ENCODE assay signal across 31 mouse cellular contexts in the genomic region with DNA sequence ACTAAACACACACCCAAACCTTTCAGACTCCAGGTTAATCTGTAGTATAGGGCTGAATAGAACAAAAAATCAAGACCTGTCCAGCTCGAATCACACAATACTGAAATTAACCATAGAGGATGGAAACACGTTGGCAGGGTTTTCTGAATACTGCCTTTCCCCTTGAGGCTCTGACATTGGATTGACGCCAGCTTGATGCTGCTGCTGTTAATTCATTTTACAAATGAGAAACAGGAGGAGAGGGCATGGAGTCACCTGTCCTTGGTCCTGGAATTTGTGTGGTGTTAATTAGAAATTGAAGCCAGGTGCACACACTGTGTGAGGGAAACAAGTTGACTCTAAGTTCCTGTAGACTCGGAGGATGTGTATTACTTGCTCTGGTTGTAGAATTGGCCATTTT.
DNase-seq lines count a peak whose midpoint lies in the region; ATAC-seq and TF ChIP-seq lines count a peak whose summit lies in the region.
"Had no signal": no experiment of that assay in that cellular context is flagged by ENCODE, and none has a peak within 500 bp of the region (broad histone marks: within the 10 kb centered on the region; RNA-seq: fewer than 3 reads in every experiment).

No protein-coding gene starts in this region.

- no peaks in the 10 kb centered on the region for H3K27me3 ChIP-seq in midbrain, postnatal 0 days (ENCODE audit: insufficient read depth, low read length)
- no peaks in the 10 kb centered on the region for H3K27me3 ChIP-seq in midbrain, embryonic 10.5 days (ENCODE audit: low read depth, poor library complexity, severe bottlenecking)
- H3K27me3 ChIP-seq in embryonic facial prominence, embryonic 11.5 days (ENCODE audit: control insufficient read depth, insufficient read depth, low read length) = no peaks in the 10 kb centered on the region
- H3K27me3 ChIP-seq: hindbrain, embryonic 12.5 days; limb, embryonic 15.5 days; liver, embryonic 13.5 days; midbrain, embryonic 15.5 days; neural tube, embryonic 12.5 days had no signal

- no peak overlapping the region for H3K27ac ChIP-seq in midbrain, postnatal 0 days (ENCODE audit: low read depth, low read length)
- H3K27ac ChIP-seq in midbrain, embryonic 10.5 days (replicated peaks) = no peak overlapping the region
- no peak overlapping the region for H3K27ac ChIP-seq in embryonic facial prominence, embryonic 11.5 days (replicated peaks; ENCODE audit: low read depth, low read length)
- H3K27ac ChIP-seq: gastrocnemius, adult 2 months; hindbrain, embryonic 12.5 days; left cerebral cortex, adult 2 months; limb, embryonic 15.5 days; liver, embryonic 13.5 days; midbrain, embryonic 15.5 days; neural tube, embryonic 12.5 days had no signal

- H3K9ac ChIP-seq in midbrain, postnatal 0 days (replicated peaks; ENCODE audit: low read length, poor library complexity, severe bottlenecking) = no peak overlapping the region
- H3K9ac ChIP-seq in embryonic facial prominence, embryonic 11.5 days (replicated peaks; ENCODE audit: low read length) = no peak overlapping the region
- H3K9ac ChIP-seq: hindbrain, embryonic 12.5 days; limb, embryonic 15.5 days; liver, embryonic 13.5 days; midbrain, embryonic 15.5 days; neural tube, embryonic 12.5 days had no signal

- no peaks in the 10 kb centered on the region for H3K36me3 ChIP-seq in midbrain, postnatal 0 days (ENCODE audit: insufficient read depth, low read length)
- no peaks in the 10 kb centered on the region for H3K36me3 ChIP-seq in midbrain, embryonic 10.5 days
- no peaks in the 10 kb centered on the region for H3K36me3 ChIP-seq in embryonic facial prominence, embryonic 11.5 days (replicated peaks; ENCODE audit: control insufficient read depth, insufficient read depth, low read depth, low read length)
- H3K36me3 ChIP-seq: hindbrain, embryonic 12.5 days; limb, embryonic 15.5 days; liver, embryonic 13.5 days; midbrain, embryonic 15.5 days; neural tube, embryonic 12.5 days had no signal

- DNase-seq in embryo, embryonic 10 days (ENCODE audit: low spot score) = peak; percentile 18
- no peak for DNase-seq in embryo, embryonic 9.5 days (ENCODE audit: extremely low spot score)
- DNase-seq in midbrain, postnatal 0 days (ENCODE audit: low spot score) = peak; percentile 34
- DNase-seq in midbrain, embryonic 10.5 days (ENCODE audit: low spot score) = no peak
- peak; percentile 54 for DNase-seq in embryonic facial prominence, embryonic 11.5 days (ENCODE audit: low spot score)
- no peak for DNase-seq in layer of hippocampus, adult 11-12 months (ENCODE audit: low spot score)
- no peak for DNase-seq in right cerebral cortex, postnatal 14 days
- DNase-seq: adrenal gland, adult 8-10 months; cerebellum, adult 11 months; cerebellum, adult 9-11 months; gastrocnemius, adult 2 months; gastrocnemius, postnatal 36 days; heart, adult 18-20 months; heart, postnatal 36 days; kidney, adult 11 months; kidney, postnatal 14 days; liver, embryonic 13.5 days; lung, adult 18-20 months; lung, postnatal 4 days; thymus, adult 2 months; thymus, postnatal 36 days had no signal

- no peaks in the 10 kb centered on the region for H3K9me3 ChIP-seq in midbrain, postnatal 0 days (ENCODE audit: low read length)
- no peaks in the 10 kb centered on the region for H3K9me3 ChIP-seq in midbrain, embryonic 10.5 days (replicated peaks)
- H3K9me3 ChIP-seq in embryonic facial prominence, embryonic 11.5 days (replicated peaks; ENCODE audit: control insufficient read depth, low read length) = no peaks in the 10 kb centered on the region
- H3K9me3 ChIP-seq: hindbrain, embryonic 12.5 days; limb, embryonic 15.5 days; liver, embryonic 13.5 days; midbrain, embryonic 15.5 days; neural tube, embryonic 12.5 days had no signal

- 56% methylated on average over 4 of the region's 4 CpGs for WGBS in midbrain, postnatal 0 days
- 71% methylated on average over 4 of the region's 4 CpGs for WGBS in midbrain, embryonic 10.5 days
- WGBS in embryonic facial prominence, embryonic 11.5 days = 43% methylated on average over 4 of the region's 4 CpGs

- H3K4me2 ChIP-seq in midbrain, postnatal 0 days (ENCODE audit: low read depth, low read length, poor library complexity, severe bottlenecking) = no peak overlapping the region
- H3K4me2 ChIP-seq in embryonic facial prominence, embryonic 11.5 days (ENCODE audit: low read depth, low read length) = no peak overlapping the region
- H3K4me2 ChIP-seq: heart, embryonic 11.5 days; hindbrain, embryonic 12.5 days; limb, embryonic 15.5 days; liver, embryonic 13.5 days; midbrain, embryonic 15.5 days; neural tube, embryonic 12.5 days had no signal

- H3K4me1 ChIP-seq in midbrain, postnatal 0 days (ENCODE audit: insufficient read depth, low read length) = no peaks in the 10 kb centered on the region
- H3K4me1 ChIP-seq in midbrain, embryonic 10.5 days = no peaks in the 10 kb centered on the region
- no peaks in the 10 kb centered on the region for H3K4me1 ChIP-seq in embryonic facial prominence, embryonic 11.5 days (ENCODE audit: control insufficient read depth, insufficient read depth, low read length)
- H3K4me1 ChIP-seq: hindbrain, embryonic 12.5 days; limb, embryonic 15.5 days; liver, embryonic 13.5 days; midbrain, embryonic 15.5 days; neural tube, embryonic 12.5 days had no signal

- ATAC-seq in midbrain, postnatal 0 days (ENCODE audit: low FRiP score) = no peak
- no peak for ATAC-seq in embryonic facial prominence, embryonic 11.5 days (replicated peaks; ENCODE audit: insufficient number of reproducible peaks, low FRiP score, low TSS enrichment, low read depth)
- ATAC-seq: activated CD4-positive, CD25-positive, alpha-beta regulatory T cell, adult 4 months; forebrain, embryonic 14.5 days; lung, postnatal 0 days; midbrain, embryonic 15.5 days had no signal

- TF ChIP-seq CTCF in midbrain, postnatal 0 days (IDR thresholded peaks at IDR 0.05) = no peak

- H3K4me3 ChIP-seq in midbrain, postnatal 0 days (ENCODE audit: low read depth, low read length) = no peak overlapping the region
- H3K4me3 ChIP-seq in midbrain, embryonic 10.5 days = no peak overlapping the region
- H3K4me3 ChIP-seq in embryonic facial prominence, embryonic 11.5 days (ENCODE audit: low read depth, low read length) = no peak overlapping the region
- H3K4me3 ChIP-seq: gastrocnemius, adult 2 months; hindbrain, embryonic 12.5 days; left cerebral cortex, adult 2 months; limb, embryonic 15.5 days; liver, embryonic 13.5 days; midbrain, embryonic 15.5 days; myocyte; neural tube, embryonic 12.5 days had no signal

Comparison
In these comparisons a context has a peak if more than half of its experiments do, and no peak if none do; other contexts are left out.
1. DNase-seq: peak in embryo, embryonic 10 days (single experiment), midbrain, postnatal 0 days (single experiment) and embryonic facial prominence, embryonic 11.5 days (single experiment); none in embryo, embryonic 9.5 days (single experiment), midbrain, embryonic 10.5 days (single experiment), layer of hippocampus, adult 11-12 months (single experiment) and right cerebral cortex, postnatal 14 days (single experiment).